Mouse (Mus musculus): ENCODE results near the gene Serpinf2. TPM values are rescaled to one million over a fixed set of nuclear protein-coding genes. Genes with fewer than 3 reads are reported as not detected.

Serpinf2 gene
- 0.28 TPM in 1 of 2 replicates, not detected in the other for total RNA-seq (2023)

GRCm38 (mm10) chr11:75439363-75439762 lies at the start of gene Serpinf2:
Serpinf2 (minus strand) TSS chr11:75439591.

GRCm38 (mm10) chr11:75486601-75487285 lies 47.4 kb upstream of the Serpinf2 start, which contains the start of gene Prpf8:
Prpf8 (plus strand) TSS chr11:75486816.

GRCm38 (mm10) chr11:75460844-75461742 lies 21.7 kb upstream of the Serpinf2 start, which contains the start of gene Tlcd2:
Tlcd2 (plus strand) TSS chr11:75461715.

GRCm38 (mm10) chr11:75453991-75454930 lies 14.9 kb upstream of the Serpinf2 start, which contains the start of gene Wdr81:
Wdr81 (minus strand) TSS chr11:75454717.

GRCm38 (mm10) chr11:75422013-75422792 lies 17.2 kb downstream of the Serpinf2 start, which contains the start of gene Serpinf1:
Serpinf1 (minus strand) TSS chr11:75422701.

Other genes starting within 250 kb of the Serpinf2 start
- gene Dph1, start 248.3 kb downstream of the Serpinf2 start, total RNA-seq (2023): 2.2 and 2.7 TPM in 2 replicates
- 0.16 TPM in 1 of 2 replicates, not detected in the other for gene Rtn4rl1, start 245.8 kb downstream of the Serpinf2 start, total RNA-seq (2023)
- 46.0 and 60.1 TPM in 2 replicates for gene Rpa1, start 91.3 kb downstream of the Serpinf2 start, total RNA-seq (2023)
- gene Smyd4, start 91.2 kb downstream of the Serpinf2 start, total RNA-seq (2023): 2.2 and 2.4 TPM in 2 replicates
- 12.8 and 20.2 TPM in 2 replicates for gene Serpinf1, start 16.9 kb downstream of the Serpinf2 start, total RNA-seq (2023)
- gene Wdr81, start 15.1 kb upstream of the Serpinf2 start, total RNA-seq (2023): 27.5 and 41.1 TPM in 2 replicates
- 5.6 and 7.5 TPM in 2 replicates for gene Tlcd2, start 22.1 kb upstream of the Serpinf2 start, total RNA-seq (2023)
- 101 and 113 TPM in 2 replicates for gene Prpf8, start 47.2 kb upstream of the Serpinf2 start, total RNA-seq (2023)
- 0.84 and 0.85 TPM in 2 replicates for gene Rilp, start 70.5 kb upstream of the Serpinf2 start, total RNA-seq (2023)
- gene Scarf1, start 73.9 kb upstream of the Serpinf2 start, total RNA-seq (2023): 0.79 and 1.1 TPM in 2 replicates
- 48.8 and 80.5 TPM in 2 replicates for gene Slc43a2, start 92.1 kb upstream of the Serpinf2 start, total RNA-seq (2023)
- 231 and 247 TPM in 2 replicates for gene Pitpna, start 148.5 kb upstream of the Serpinf2 start, total RNA-seq (2023)
- gene Inpp5k, start 191.4 kb upstream of the Serpinf2 start, total RNA-seq (2023): 101 and 111 TPM in 2 replicates
- 50.0 and 62.0 TPM in 2 replicates for gene Myo1c, start 210.9 kb upstream of the Serpinf2 start, total RNA-seq (2023)
- 49.7 and 73.0 TPM in 2 replicates for gene Crk, start 239.7 kb upstream of the Serpinf2 start, total RNA-seq (2023)